Mouse (Mus musculus): ENCODE results near the gene Gcgr. TPM values are rescaled to one million over a fixed set of nuclear protein-coding genes. Genes with fewer than 3 reads are reported as not detected.

Gene Gcgr
- polyA plus RNA-seq (2012; fragmentation: generic; extraction: Trizol), result not detected
- long read RNA-seq, experiment 1, result 0 reads
- long read RNA-seq, experiment 2, result 0 reads

DNA sequence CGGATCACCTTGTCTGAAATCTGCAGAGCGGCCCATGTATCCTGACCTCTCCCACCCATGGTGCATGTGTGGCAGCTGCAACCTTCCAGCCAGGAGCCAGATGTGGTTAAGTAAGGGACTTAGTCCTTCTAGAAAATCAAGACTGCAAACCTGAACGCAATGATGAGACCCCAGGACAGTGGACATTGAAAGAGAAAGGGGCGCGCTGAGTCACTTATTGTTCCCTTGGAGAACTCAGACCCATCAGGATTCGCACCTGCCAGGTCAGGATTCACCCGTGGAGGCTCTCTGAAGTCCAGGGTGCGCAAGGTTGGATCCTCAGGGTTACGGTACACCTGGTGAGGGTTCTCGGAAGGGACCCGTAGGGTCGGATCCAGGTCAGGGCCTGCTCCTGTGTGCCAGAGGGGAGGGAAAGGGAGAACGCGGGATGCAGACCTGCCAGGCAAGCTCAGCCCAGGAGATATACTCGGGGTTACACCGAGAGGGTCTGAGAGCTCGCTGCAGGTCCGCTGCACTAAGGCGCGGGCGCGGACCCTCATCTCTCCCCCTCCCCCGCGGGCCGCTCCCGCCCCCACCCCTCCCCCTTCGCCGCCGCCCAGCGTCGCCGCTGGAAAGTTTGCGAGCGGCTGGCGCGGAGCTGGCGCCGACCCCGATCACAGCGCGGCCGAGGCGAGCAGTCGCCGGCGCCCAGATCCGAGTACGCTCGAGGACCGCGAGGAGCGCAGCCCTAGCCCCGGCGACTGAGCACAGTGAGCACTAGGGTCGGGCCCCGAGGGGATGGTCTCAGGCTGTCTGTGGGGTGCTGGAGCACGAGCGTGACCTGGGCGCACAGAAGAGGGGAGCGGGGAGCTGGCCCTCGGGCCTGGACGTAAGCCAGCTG lies at the start of gene Gcgr:
Gcgr (plus strand) TSS at position 615 of the 880 bp plus-strand sequence.
- no peak within 1 kb of the TSS for H3K4me3 ChIP-seq (ENCODE audit: insufficient read depth, poor library complexity, severe bottlenecking)
- H3K79me2 ChIP-seq (ENCODE audit: control insufficient read depth, insufficient read depth), result no peaks in the 10 kb centered on the region
- no peaks in the 10 kb centered on the region for H3K79me3 ChIP-seq (ENCODE audit: low read depth)
- peaks cover 79% of the 10 kb centered on the region for H3K27me3 ChIP-seq (ENCODE audit: control insufficient read depth, insufficient read depth, insufficient read length)
- TF ChIP-seq MYOG (IDR thresholded peaks at IDR 0.05; ENCODE audit: control insufficient read depth, extremely low read depth, insufficient read length) (no peak), CEBPB (IDR thresholded peaks at IDR 0.05; ENCODE audit: low read depth) (no peak), CTCF (IDR thresholded peaks at IDR 0.05; ENCODE audit: control insufficient read depth, insufficient read depth, insufficient read length) (no peak)
- H3ac ChIP-seq (ENCODE audit: control insufficient read depth, insufficient read length, low read depth), result no peak within 1 kb of the TSS
- no peaks in the 10 kb centered on the region for H3K36me3 ChIP-seq (ENCODE audit: control insufficient read depth, insufficient read depth)

DNA sequence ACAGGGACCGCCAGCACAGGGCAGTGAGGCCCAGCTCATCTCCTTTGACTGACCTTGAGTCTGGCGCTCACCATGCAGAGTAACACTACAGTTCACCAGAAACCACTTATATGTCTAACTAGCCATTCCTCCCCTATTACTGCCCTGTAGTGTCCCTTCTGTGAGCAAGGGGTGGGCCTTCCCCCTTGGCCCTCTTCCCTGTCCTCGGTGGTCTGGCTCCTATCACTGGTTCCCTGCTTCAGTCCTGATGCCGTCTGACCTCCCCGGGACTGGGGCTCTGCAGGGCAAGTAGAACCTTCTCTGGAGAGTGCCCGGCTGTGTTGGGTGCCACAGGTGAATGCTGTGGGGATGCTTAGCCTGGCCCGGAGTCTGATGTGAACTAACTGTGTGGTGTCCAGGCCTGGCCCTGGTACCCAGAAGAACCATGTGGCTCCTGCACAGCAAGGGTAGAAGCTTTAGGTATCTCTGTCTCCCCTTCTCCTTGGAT lies 47.0 kb upstream of the Gcgr start:
- Histone ChIP-seq H3K79me2 (ENCODE audit: control insufficient read depth, insufficient read depth) (peaks cover 38% of the 10 kb centered on the region), H3K4me3 (ENCODE audit: insufficient read depth, poor library complexity, severe bottlenecking) (peak overlapping the region; percentile 100), H3K27me3 (ENCODE audit: control insufficient read depth, insufficient read depth, insufficient read length) (no peaks in the 10 kb centered on the region), H3K79me3 (ENCODE audit: low read depth) (peaks cover 26% of the 10 kb centered on the region), H3ac (ENCODE audit: control insufficient read depth, insufficient read length, low read depth) (peak overlapping the region; percentile 56), H3K36me3 (ENCODE audit: control insufficient read depth, insufficient read depth) (peaks cover 80% of the 10 kb centered on the region)
- no peak for TF ChIP-seq FOSL1 (IDR thresholded peaks at IDR 0.05; ENCODE audit: insufficient read depth, low read length, poor library complexity, severe bottlenecking)
- TF ChIP-seq MAX (IDR thresholded peaks at IDR 0.05), result no peak
- no peak for TF ChIP-seq USF1 (IDR thresholded peaks at IDR 0.05; ENCODE audit: low read depth)
- TF ChIP-seq MYOG (IDR thresholded peaks at IDR 0.05; ENCODE audit: control insufficient read depth, extremely low read depth, insufficient read length), result no peak

GRCm38 (mm10) chr11:120484265-120484981 lies 46.1 kb upstream of the Gcgr start, which contains the start of gene Mrpl12:
Gene Mrpl12, plus strand, starts transcription at chr11:120484613.
- peaks cover 78% of the 10 kb centered on the region for H3K36me3 ChIP-seq (ENCODE audit: control insufficient read depth, insufficient read depth)
- no peaks in the 10 kb centered on the region for H3K27me3 ChIP-seq (ENCODE audit: control insufficient read depth, insufficient read depth, insufficient read length)
- H3K79me3 ChIP-seq (ENCODE audit: low read depth), result peaks cover 26% of the 10 kb centered on the region
- TF ChIP-seq USF1 (IDR thresholded peaks at IDR 0.05; ENCODE audit: low read depth) (peak; percentile 9), MAX (IDR thresholded peaks at IDR 0.05) (peak; percentile 96), FOSL1 (IDR thresholded peaks at IDR 0.05; ENCODE audit: insufficient read depth, low read length, poor library complexity, severe bottlenecking) (no peak)
- H3K4me3 ChIP-seq (ENCODE audit: insufficient read depth, poor library complexity, severe bottlenecking), result peak within 1 kb of the TSS; percentile 100
- H3ac ChIP-seq (ENCODE audit: control insufficient read depth, insufficient read length, low read depth), result peak within 1 kb of the TSS; percentile 98
- H3K79me2 ChIP-seq (ENCODE audit: control insufficient read depth, insufficient read depth), result peaks cover 38% of the 10 kb centered on the region

DNA sequence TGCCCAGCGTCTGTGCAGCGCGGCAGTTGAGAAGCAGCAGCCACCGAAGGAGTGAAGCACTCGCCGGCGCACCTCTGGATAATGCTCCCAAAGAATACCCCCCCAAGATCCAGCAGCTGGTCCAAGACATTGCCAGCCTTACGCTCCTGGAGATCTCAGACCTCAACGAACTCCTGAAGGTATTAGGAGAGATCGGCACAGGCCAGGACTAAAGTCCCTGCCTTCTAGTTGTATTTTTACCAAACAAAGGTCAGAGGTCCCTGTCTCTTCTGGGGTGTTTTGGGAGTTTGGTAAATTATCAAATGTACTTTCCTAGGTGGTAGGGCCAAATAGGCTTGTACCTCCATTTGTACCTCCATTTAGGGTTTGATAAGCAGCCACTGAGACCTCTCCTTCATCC lies 45.2 kb upstream of the Gcgr start:
- Histone ChIP-seq H3K36me3 (ENCODE audit: control insufficient read depth, insufficient read depth) (peaks cover 79% of the 10 kb centered on the region), H3K79me3 (ENCODE audit: low read depth) (peaks cover 26% of the 10 kb centered on the region), H3K4me3 (ENCODE audit: insufficient read depth, poor library complexity, severe bottlenecking) (peak overlapping the region; percentile 100), H3ac (ENCODE audit: control insufficient read depth, insufficient read length, low read depth) (peak overlapping the region; percentile 98), H3K79me2 (ENCODE audit: control insufficient read depth, insufficient read depth) (peaks cover 38% of the 10 kb centered on the region), H3K27me3 (ENCODE audit: control insufficient read depth, insufficient read depth, insufficient read length) (no peaks in the 10 kb centered on the region)
- TF ChIP-seq USF1 (IDR thresholded peaks at IDR 0.05; ENCODE audit: low read depth), result no peak
- TF ChIP-seq MYOG (IDR thresholded peaks at IDR 0.05; ENCODE audit: control insufficient read depth, extremely low read depth, insufficient read length), result no peak
- no peak for TF ChIP-seq CTCF (IDR thresholded peaks at IDR 0.05; ENCODE audit: control insufficient read depth, insufficient read depth, insufficient read length)
- no peak for TF ChIP-seq MAX (IDR thresholded peaks at IDR 0.05)
- TF ChIP-seq FOSL1 (IDR thresholded peaks at IDR 0.05; ENCODE audit: insufficient read depth, low read length, poor library complexity, severe bottlenecking), result no peak
- TF ChIP-seq MYOD1 (IDR thresholded peaks at IDR 0.05; ENCODE audit: control insufficient read depth, insufficient read length, low read depth), result no peak
- TF ChIP-seq CEBPB (IDR thresholded peaks at IDR 0.05; ENCODE audit: low read depth), result no peak

DNA sequence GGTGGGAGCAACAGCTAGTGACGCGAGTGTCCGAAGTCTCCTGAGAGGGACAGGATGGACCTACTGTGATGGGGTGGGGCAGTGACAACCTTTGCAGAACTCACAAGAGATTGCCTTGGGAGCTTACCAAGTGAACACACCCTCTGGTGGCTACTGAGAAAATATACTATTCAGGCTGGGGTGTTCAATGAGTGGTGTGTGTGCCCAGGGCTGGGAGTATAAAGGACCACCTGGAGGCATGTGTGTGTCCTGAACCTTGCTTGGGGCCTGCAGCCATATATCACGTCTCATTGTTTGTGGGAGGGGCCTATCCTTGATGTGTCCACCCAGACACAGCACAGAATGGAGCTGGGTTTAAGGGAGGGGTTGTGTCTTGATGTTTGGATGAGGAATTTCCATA lies 42.0 kb upstream of the Gcgr start:
- peaks cover 56% of the 10 kb centered on the region for H3K36me3 ChIP-seq (ENCODE audit: control insufficient read depth, insufficient read depth)
- H3K79me3 ChIP-seq (ENCODE audit: low read depth), result peaks cover 38% of the 10 kb centered on the region
- H3K4me3 ChIP-seq (ENCODE audit: insufficient read depth, poor library complexity, severe bottlenecking), result no peak overlapping the region
- H3K79me2 ChIP-seq (ENCODE audit: control insufficient read depth, insufficient read depth), result peaks cover 59% of the 10 kb centered on the region
- no peaks in the 10 kb centered on the region for H3K27me3 ChIP-seq (ENCODE audit: control insufficient read depth, insufficient read depth, insufficient read length)
- TF ChIP-seq MYOG (IDR thresholded peaks at IDR 0.05; ENCODE audit: control insufficient read depth, extremely low read depth, insufficient read length) (no peak), MYOD1 (IDR thresholded peaks at IDR 0.05; ENCODE audit: control insufficient read depth, insufficient read length, low read depth) (no peak), CEBPB (IDR thresholded peaks at IDR 0.05; ENCODE audit: low read depth) (no peak), USF1 (IDR thresholded peaks at IDR 0.05; ENCODE audit: low read depth) (no peak)
- H3ac ChIP-seq (ENCODE audit: control insufficient read depth, insufficient read length, low read depth), result no peak overlapping the region
